In the genomic region with DNA sequence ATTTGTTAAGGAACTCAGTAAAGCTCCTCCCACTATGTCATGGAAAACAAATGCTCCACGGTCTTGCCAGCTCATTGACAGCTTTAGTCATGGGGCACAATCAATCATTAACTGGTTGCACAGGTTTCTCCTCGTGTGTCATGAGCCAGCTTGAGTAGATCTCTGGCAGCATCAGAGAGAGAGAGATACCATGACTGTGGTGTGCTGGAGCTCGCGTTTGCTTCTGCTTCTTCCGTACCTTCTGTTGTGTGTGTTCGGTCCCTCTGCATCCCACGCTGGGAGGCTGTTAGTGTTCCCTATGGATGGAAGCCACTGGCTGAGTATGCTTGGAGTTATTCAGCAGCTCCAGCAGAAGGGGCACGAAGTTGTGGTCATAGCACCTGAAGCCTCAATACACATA, we compare ENCODE assay signal across 9 mouse cellular contexts. TPM values are rescaled to one million over a fixed set of nuclear protein-coding genes. Genes with fewer than 3 reads are reported as not detected.
DNase-seq lines count a peak whose midpoint lies in the region; ATAC-seq lines count a peak whose summit lies in the region.
"Had no signal": no experiment of that assay in that cellular context is flagged by ENCODE, and none has a peak within 500 bp of the region (broad histone marks: within the 10 kb centered on the region; RNA-seq: fewer than 3 reads in every experiment).

A gene (plus strand): TSS at position 148 of the 400 bp plus-strand sequence.

- H3K4me1 ChIP-seq in forebrain, embryonic 14.5 days (ENCODE audit: control insufficient read depth, insufficient read depth, low read length) = no peaks in the 10 kb centered on the region
- H3K4me1 ChIP-seq in forebrain, embryonic 13.5 days = no peaks in the 10 kb centered on the region
- H3K4me1 ChIP-seq in intestine, embryonic 15.5 days (replicated peaks) = no peaks in the 10 kb centered on the region
- H3K4me1 ChIP-seq in midbrain, embryonic 11.5 days (ENCODE audit: control insufficient read depth, insufficient read depth, low read length) = no peaks in the 10 kb centered on the region
- H3K4me1 ChIP-seq: midbrain, embryonic 12.5 days had no signal

- no peak within 1 kb of the TSS for H3K27ac ChIP-seq in forebrain, embryonic 14.5 days (ENCODE audit: low read depth, low read length)
- no peak within 1 kb of the TSS for H3K27ac ChIP-seq in forebrain, embryonic 13.5 days
- no peak within 1 kb of the TSS for H3K27ac ChIP-seq in intestine, embryonic 15.5 days
- H3K27ac ChIP-seq in midbrain, embryonic 11.5 days (ENCODE audit: low read depth, low read length) = no peak within 1 kb of the TSS
- H3K27ac ChIP-seq: midbrain, embryonic 12.5 days had no signal

- H3K27me3 ChIP-seq in forebrain, embryonic 14.5 days (replicated peaks; ENCODE audit: control insufficient read depth, insufficient read depth, low read length) = no peaks in the 10 kb centered on the region
- no peaks in the 10 kb centered on the region for H3K27me3 ChIP-seq in forebrain, embryonic 13.5 days
- H3K27me3 ChIP-seq in intestine, embryonic 15.5 days (replicated peaks) = no peaks in the 10 kb centered on the region
- H3K27me3 ChIP-seq in midbrain, embryonic 11.5 days (ENCODE audit: control insufficient read depth, insufficient read depth, low read length) = no peaks in the 10 kb centered on the region

- peak; percentile 10 for DNase-seq in forebrain, embryonic 14.5 days (ENCODE audit: low spot score)
- DNase-seq in MN1 (ENCODE audit: low spot score) = peak; percentile 14
- DNase-seq in midbrain, embryonic 11.5 days (ENCODE audit: low spot score, missing footprints) = peak; percentile 76
- no peak for DNase-seq in layer of hippocampus, adult 11-12 months (ENCODE audit: low spot score)
- no peak for DNase-seq in gastrocnemius, postnatal 25 days
- no peak for DNase-seq in right cerebral cortex, postnatal 14 days

- WGBS in forebrain, embryonic 14.5 days = 68% methylated on average over 8 of the region's 8 CpGs
- 70% methylated on average over 8 of the region's 8 CpGs for WGBS in forebrain, embryonic 13.5 days
- 68% methylated on average over 8 of the region's 8 CpGs for WGBS in intestine, embryonic 15.5 days
- 70% methylated on average over 8 of the region's 8 CpGs for WGBS in midbrain, embryonic 11.5 days

- H3K9ac ChIP-seq in forebrain, embryonic 14.5 days (ENCODE audit: low read length) = no peak within 1 kb of the TSS
- no peak within 1 kb of the TSS for H3K9ac ChIP-seq in forebrain, embryonic 13.5 days
- no peak within 1 kb of the TSS for H3K9ac ChIP-seq in intestine, embryonic 15.5 days
- no peak within 1 kb of the TSS for H3K9ac ChIP-seq in midbrain, embryonic 11.5 days (ENCODE audit: low read length)
- H3K9ac ChIP-seq: midbrain, embryonic 12.5 days had no signal

- H3K4me2 ChIP-seq in forebrain, embryonic 14.5 days (ENCODE audit: low read length) = no peak within 1 kb of the TSS
- no peak within 1 kb of the TSS for H3K4me2 ChIP-seq in forebrain, embryonic 13.5 days
- H3K4me2 ChIP-seq in intestine, embryonic 15.5 days (replicated peaks) = no peak within 1 kb of the TSS
- no peak within 1 kb of the TSS for H3K4me2 ChIP-seq in midbrain, embryonic 11.5 days
- H3K4me2 ChIP-seq: midbrain, embryonic 12.5 days had no signal

- H3K4me3 ChIP-seq in forebrain, embryonic 14.5 days (ENCODE audit: low read depth, low read length) = no peak within 1 kb of the TSS
- H3K4me3 ChIP-seq in forebrain, embryonic 13.5 days = no peak within 1 kb of the TSS
- no peak within 1 kb of the TSS for H3K4me3 ChIP-seq in intestine, embryonic 15.5 days (replicated peaks)
- H3K4me3 ChIP-seq in midbrain, embryonic 11.5 days (ENCODE audit: low read depth, low read length) = no peak within 1 kb of the TSS
- H3K4me3 ChIP-seq: midbrain, embryonic 12.5 days had no signal

- H3K36me3 ChIP-seq in forebrain, embryonic 14.5 days (ENCODE audit: control insufficient read depth, insufficient read depth, low read length) = no peaks in the 10 kb centered on the region
- no peaks in the 10 kb centered on the region for H3K36me3 ChIP-seq in forebrain, embryonic 13.5 days (ENCODE audit: poor library complexity, severe bottlenecking)
- no peaks in the 10 kb centered on the region for H3K36me3 ChIP-seq in intestine, embryonic 15.5 days
- H3K36me3 ChIP-seq in midbrain, embryonic 11.5 days (ENCODE audit: control insufficient read depth, insufficient read depth, low read length) = no peaks in the 10 kb centered on the region
- H3K36me3 ChIP-seq: midbrain, embryonic 12.5 days had no signal

- H3K9me3 ChIP-seq in forebrain, embryonic 14.5 days (replicated peaks; ENCODE audit: control insufficient read depth, low read length) = peaks cover 51% of the 10 kb centered on the region
- H3K9me3 ChIP-seq in forebrain, embryonic 13.5 days (replicated peaks) = peaks cover 52% of the 10 kb centered on the region
- peaks cover 26% of the 10 kb centered on the region for H3K9me3 ChIP-seq in intestine, embryonic 15.5 days
- H3K9me3 ChIP-seq in midbrain, embryonic 11.5 days (ENCODE audit: control insufficient read depth, low read length) = peaks cover 52% of the 10 kb centered on the region

- ATAC-seq in forebrain, embryonic 14.5 days = no peak
- no peak for ATAC-seq in forebrain, embryonic 13.5 days
- peak; percentile 53 for ATAC-seq in intestine, embryonic 15.5 days
- no peak for ATAC-seq in midbrain, embryonic 11.5 days (ENCODE audit: low FRiP score)

RNA-seq across cellular contexts. Expression of the gene that starts here (rescaled TPM):
- not detected in 2 replicates for polyA plus RNA-seq in forebrain, embryonic 14.5 days (2014; fragmentation: Nextera tagmentation; extraction: Ambion mirVana)
- polyA plus RNA-seq in forebrain, embryonic 13.5 days (2015; fragmentation: Nextera tagmentation; extraction: Ambion mirVana) = not detected in 2 replicates
- 29.2 and 30.1 TPM in 2 replicates for polyA plus RNA-seq in intestine, embryonic 15.5 days (2015; fragmentation: Nextera tagmentation; extraction: Ambion mirVana)
- not detected in 2 replicates for polyA plus RNA-seq in midbrain, embryonic 11.5 days (2014; fragmentation: Nextera tagmentation; extraction: Ambion mirVana)
- under 1 TPM in 1 of 2 experiments, not detected in 1; 0.13 TPM for total RNA-seq in gastrocnemius, postnatal 25 days (2021)
- polyA plus RNA-seq: midbrain, embryonic 12.5 days had no signal

Comparison
In these comparisons a context has a peak if more than half of its experiments do, and no peak if none do; other contexts are left out.
1. RNA of the gene that starts here (polyA plus RNA-seq): 29.2 to 30.1 TPM in intestine, embryonic 15.5 days; not detected in forebrain, embryonic 14.5 days, not detected in forebrain, embryonic 13.5 days and not detected in midbrain, embryonic 11.5 days; every median in the first group is over 10 times any median in the second.
2. Peak in DNase-seq in forebrain, embryonic 14.5 days; RNA of the gene not detected or under 1 TPM.
3. Peak in DNase-seq in midbrain, embryonic 11.5 days; RNA of the gene not detected or under 1 TPM.